Mouse (Mus musculus) megakaryocyte-erythroid progenitor cell, adult 5-6 weeks (primary cell): ENCODE results near the gene Thyn1. TPM values are rescaled to one million over a fixed set of nuclear protein-coding genes. Genes with fewer than 3 reads are reported as not detected.

Experiments
- ATAC-seq: replicated peaks from 2 replicates; pipeline ENCODE4 v1.8.0; 2016; ENCODE audit warnings: mild to moderate bottlenecking, inconsistent platforms; ENCODE audit not compliant: severe bottlenecking, poor library complexity, low FRiP score, low TSS enrichment
- total RNA-seq, 2 experiments: library from RNA; stranded (forward) in 1 of 2; stranded (reverse) in 1 of 2; fragments of 200-1000, 215-1000 nt in 1 of 2; fragments of >200 nt in 1 of 2; fragmentation: Nextera tagmentation in 1 of 2; gene quantifications; 2 replicates each; pipeline ENCODE4 v1.2.3; 2014 to 2017

Gene Thyn1
- total RNA-seq, 2 experiments from 2014 or later: 94.1 to 95.5 TPM

- peak; percentile 55 for ATAC-seq
These were observed 29.7 kb downstream of the Thyn1 start for GRCm38 (mm10) chr9:27029022-27029827.

DNA sequence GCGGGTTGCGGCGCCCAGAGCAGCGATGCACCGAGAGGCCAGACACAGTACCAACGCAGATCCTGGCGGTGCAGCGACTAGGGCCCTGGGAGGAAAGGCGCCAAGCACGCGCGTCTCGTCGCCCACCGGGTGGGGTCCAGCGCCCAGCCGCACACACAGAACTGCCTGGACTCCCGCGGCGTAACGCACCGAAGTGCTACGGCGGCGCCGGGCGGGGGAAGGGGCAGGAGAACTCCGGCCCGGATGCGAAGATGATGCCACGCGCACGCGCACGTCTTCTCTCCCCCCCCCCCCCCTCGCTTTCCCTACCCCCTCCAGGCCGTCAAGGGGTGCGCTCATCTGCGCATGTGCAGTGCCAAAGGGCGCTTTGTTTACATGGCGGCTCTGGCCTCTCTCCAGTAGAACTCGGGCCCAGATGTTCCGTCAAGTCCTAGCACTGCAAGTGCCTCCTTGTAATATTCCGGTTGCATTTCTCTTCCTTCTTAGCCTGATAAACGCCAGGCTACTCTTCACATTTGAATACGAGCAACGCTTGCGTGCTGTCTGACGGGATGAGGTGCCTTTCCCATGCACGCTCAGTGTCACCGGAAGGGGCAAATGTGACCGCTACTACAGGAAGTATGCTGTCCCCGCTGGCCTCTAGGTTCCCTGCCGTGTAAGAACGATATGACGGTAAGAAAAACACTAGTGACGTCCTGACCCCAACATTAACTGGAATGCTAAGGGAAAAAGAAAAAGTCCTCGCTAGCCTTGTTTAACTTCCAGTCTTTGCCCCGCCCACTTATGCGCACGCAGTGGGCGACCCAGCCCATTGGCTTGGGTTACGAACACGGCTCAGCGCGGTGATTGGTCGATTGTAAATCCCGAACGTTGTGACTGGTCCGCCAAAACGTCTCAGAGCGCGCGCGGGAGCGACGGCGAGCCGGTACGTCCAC is 30.6 kb downstream of the Thyn1 start, which contains the start of the genes Vps26b and Ncapd3:
Gene Vps26b, minus strand, starts transcription at position 238 of the 935 bp plus-strand sequence.
Gene Ncapd3, plus strand, starts transcription at position 348 of the 935 bp plus-strand sequence.
- ATAC-seq: peak; percentile 90

DNA sequence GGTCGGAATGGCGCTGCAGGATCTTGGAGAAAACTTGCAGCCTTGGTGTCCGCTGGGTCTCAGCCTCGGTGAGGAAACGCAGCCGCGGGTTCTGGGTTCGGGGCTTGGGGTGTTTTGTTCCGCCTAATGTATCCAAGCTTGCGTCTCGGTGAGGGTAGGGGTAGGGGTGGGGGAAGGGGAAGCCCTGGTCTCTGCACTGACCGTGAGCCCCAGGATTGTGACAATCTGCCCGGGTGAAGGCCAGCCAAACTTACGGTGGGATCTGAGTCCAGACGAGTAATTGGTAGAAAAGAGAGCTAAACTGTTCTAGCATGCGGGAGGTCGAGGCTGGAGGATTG is 31.2 kb downstream of the Thyn1 start:
- no peak for ATAC-seq

- ATAC-seq: peak; percentile 34; the same call in 1 of the 2 replicates
These were observed 44.4 kb downstream of the Thyn1 start for GRCm38 (mm10) chr9:27043892-27044291.

DNA sequence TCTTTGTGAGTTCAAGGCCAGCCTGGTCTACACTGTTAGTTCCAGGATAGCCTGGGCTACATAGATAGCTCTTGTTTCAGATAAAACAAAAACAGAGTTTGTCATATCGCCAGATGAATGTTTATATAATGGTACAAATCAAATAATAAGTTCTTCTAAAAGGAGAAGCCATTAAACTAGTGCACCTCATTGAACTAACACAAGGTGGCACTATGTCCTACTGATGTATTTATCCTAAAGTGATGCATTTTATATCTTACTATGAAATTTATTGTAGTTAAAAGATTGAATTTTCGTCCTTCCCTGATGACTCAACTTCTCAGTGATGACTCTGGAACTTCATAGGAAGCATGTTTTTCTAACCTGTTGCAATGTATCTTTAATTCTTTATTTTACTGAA is 50.0 kb downstream of the Thyn1 start:
- ATAC-seq: no peak

Other genes with a start within 250 kb of the Thyn1 start
- not detected in 2 replicates for gene Glb1l2, start 193.2 kb upstream of the Thyn1 start, total RNA-seq (2014; fragmentation: Nextera tagmentation)
- not detected in 2 replicates for gene Glb1l2, start 193.2 kb upstream of the Thyn1 start, total RNA-seq (2017)
- gene Glb1l3, start 138.8 kb upstream of the Thyn1 start, total RNA-seq (2014; fragmentation: Nextera tagmentation): not detected in 2 replicates
- gene Glb1l3, start 138.8 kb upstream of the Thyn1 start, total RNA-seq (2017): not detected in 2 replicates
- not detected in 2 replicates for gene Gm1110, start 76.6 kb upstream of the Thyn1 start, total RNA-seq (2014; fragmentation: Nextera tagmentation)
- not detected in 2 replicates for gene Gm1110, start 76.6 kb upstream of the Thyn1 start, total RNA-seq (2017)
- 7.9 and 10.0 TPM in 2 replicates for gene Acad8, start 144 bp upstream of the Thyn1 start, total RNA-seq (2014; fragmentation: Nextera tagmentation)
- 9.1 and 10.9 TPM in 2 replicates for gene Acad8, start 144 bp upstream of the Thyn1 start, total RNA-seq (2017)
- gene Vps26b, start 30.4 kb downstream of the Thyn1 start, total RNA-seq (2014; fragmentation: Nextera tagmentation): 24.5 and 29.6 TPM in 2 replicates
- gene Vps26b, start 30.4 kb downstream of the Thyn1 start, total RNA-seq (2017): 33.4 and 34.7 TPM in 2 replicates
- gene Ncapd3, start 30.5 kb downstream of the Thyn1 start, total RNA-seq (2014; fragmentation: Nextera tagmentation): 69.3 and 79.4 TPM in 2 replicates
- 47.9 and 52.1 TPM in 2 replicates for gene Ncapd3, start 30.5 kb downstream of the Thyn1 start, total RNA-seq (2017)
- not detected in 2 replicates for gene Jam3, start 155.7 kb downstream of the Thyn1 start, total RNA-seq (2014; fragmentation: Nextera tagmentation)
- gene Jam3, start 155.7 kb downstream of the Thyn1 start, total RNA-seq (2017): not detected in 2 replicates